Mouse (Mus musculus): Measurements from ENCODE around the gene Gm20721.

DNA sequence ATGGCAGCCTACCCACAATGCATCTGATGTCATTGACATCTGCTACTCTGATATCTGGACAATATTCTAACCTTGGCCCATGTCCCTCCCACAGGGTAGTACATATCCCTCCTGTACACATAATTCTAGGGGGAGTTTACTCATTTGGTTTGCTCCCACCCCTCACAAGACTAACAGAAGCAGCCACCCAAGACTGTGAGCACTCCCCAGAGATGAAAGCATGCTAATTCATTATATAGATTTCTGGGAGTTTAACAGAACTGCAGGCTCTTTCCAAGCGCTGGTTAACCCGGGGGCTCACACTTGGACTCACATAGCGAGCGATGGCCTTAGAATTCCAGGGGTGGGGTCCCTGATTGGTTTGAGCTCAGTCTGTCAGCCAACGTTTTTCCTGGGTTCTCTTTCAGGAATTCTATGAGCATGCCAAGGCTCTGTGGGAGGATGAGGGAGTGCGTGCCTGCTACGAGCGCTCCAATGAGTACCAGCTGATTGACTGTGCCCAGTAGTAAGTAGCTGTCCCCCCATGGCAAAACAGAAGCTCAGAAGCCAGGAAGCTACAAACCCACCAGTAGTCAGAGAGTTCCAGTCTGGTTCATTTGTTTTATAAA lies 3.6 kb downstream of the Gm20721 start:
- TF ChIP-seq HCFC1 (IDR thresholded peaks at IDR 0.05; ENCODE audit: borderline replicate concordance, insufficient read depth, low read length) (no peak), ZC3H11A (IDR thresholded peaks at IDR 0.05; ENCODE audit: borderline replicate concordance, low read depth, low read length) (no peak)

All from ES-E14 (cell line).